Mouse (Mus musculus): ENCODE data around the gene Rbpms2.

DNA sequence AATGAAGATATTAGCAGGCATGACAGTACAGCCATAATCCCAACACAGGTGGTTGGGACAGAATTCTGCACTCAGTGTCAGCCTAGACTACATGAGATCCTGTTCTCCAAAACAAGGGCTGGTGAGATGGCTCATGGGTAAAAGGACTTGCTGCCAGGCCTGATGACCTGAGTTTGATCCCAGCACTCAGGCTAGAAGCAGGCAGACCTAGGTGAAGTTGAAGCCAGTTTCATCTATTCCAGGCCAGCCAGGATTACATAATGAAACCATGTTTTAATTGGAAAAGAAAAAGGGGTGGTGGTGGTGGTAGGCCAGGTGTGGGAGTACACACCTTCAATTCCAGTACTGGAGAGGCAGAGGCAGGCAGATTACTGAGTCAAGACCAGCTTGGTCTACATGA, 68.5 kb downstream of the Rbpms2 start:
- TF ChIP-seq CTCF (IDR thresholded peaks at IDR 0.05; ENCODE audit: low read depth, low read length) (no peak), POLR2A (IDR thresholded peaks at IDR 0.05; ENCODE audit: extremely low read depth, insufficient read depth, low read length) (no peak)

Measured in liver, adult 2 months (tissue).